Mouse (Mus musculus) left cerebral cortex, postnatal 36 days (tissue): ENCODE measurements around the gene Wfdc12. TPM values are rescaled to one million over a fixed set of nuclear protein-coding genes. Genes with fewer than 3 reads are reported as not detected.

Experiments
- DNase-seq, 2 experiments: peaks; one replicate each; pipeline ENCODE4 v3.0.0; 2021 to 2022; ENCODE audit warnings: low spot score in 2 of 2, mixed read lengths in 1 of 2
- intact Hi-C: fragments of 180-260 bp; cut with DNase I; formaldehyde crosslinking; loops from one replicate; pipeline ENCODE4 v1.15.1; 2025
- total RNA-seq, 2 experiments: library from RNA; stranded (reverse); gene quantifications; 2 replicates each; pipeline ENCODE4 v1.2.3; 2021

The Wfdc12 gene
- total RNA-seq, 2 experiments from 2014 or later = not detected

DNA sequence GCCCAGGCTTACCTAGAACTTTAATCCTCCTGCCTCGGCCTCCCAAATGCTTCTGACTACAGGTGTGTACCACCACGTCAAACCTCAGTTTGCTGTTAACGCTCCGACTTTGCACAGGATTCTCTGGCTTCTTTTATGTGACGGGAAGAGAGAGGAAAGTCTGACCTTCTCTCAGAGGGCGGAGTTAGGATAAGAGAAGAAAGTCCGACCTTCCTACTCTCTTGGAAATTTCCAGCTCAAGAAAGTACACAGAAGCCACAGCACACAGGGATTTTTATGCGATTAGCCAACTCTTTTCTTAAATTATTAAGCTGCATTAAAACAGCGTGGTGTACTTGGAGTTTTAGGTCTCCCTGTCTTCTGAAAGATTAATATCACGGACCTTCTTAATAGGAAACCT is 45.9 kb downstream of the Wfdc12 start:
- no peak for DNase-seq
- intact Hi-C loops = no loop called here

DNA sequence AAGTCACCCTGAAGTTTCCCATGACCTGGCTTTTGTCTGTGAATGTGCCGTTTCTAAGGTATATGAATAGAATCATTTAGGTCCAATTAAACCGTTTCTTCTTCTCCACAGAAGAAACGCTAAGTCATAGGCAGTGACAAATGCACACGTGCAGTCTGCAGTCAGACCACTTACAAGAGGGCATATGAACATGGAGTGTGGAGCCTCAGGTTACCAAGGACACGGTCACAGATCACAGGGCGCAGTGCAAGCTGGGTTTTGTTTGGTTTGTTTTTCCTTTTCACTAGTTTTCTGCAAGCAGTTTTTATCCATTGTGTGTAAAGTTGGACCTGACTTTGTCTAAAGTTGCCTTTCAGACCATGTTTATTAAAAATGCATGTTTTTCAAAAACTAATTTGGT is 46.4 kb downstream of the Wfdc12 start:
- intact Hi-C loops = no loop called here
- DNase-seq = no peak

DNA sequence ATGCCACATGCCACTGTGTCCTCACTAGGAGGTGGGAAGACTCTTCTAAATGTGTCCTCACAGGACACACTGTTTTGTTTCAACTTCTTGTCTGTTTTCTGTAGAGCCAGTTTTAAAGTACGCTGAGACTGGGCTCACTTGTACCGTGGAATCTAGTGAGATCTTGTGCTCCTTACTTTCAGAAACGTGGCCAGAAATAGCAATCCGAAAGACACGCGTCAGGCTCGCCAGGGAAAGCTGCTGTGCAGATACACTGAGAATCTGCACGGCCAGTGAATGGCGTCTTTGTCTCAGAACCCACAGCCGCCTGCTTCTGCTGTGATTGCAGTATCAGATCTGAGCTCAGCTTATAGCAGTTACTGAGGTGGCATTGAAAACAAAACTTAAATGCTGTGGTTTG is 48.4 kb downstream of the Wfdc12 start:
- intact Hi-C loops = no loop called here

More for the DNA sequence above, 48.4 kb downstream of the Wfdc12 start:
- peak; percentile 54 to 59 for DNase-seq

Other genes with a start within 250 kb of the Wfdc12 start
- gene Ywhab, start 195.6 kb downstream of the Wfdc12 start, total RNA-seq = 100 to 1,000 TPM; 422 to 471 TPM
- gene Pabpc1l, start 165.2 kb downstream of the Wfdc12 start, total RNA-seq = 1 to 10 TPM in 1 of 2 experiments, under 1 TPM in 1; 0.44 to 2.0 TPM
- 10 to 100 TPM; 31.1 to 39.7 TPM for gene Stk4, start 120.3 kb downstream of the Wfdc12 start, total RNA-seq
- 10 to 100 TPM; 72.6 to 72.8 TPM for gene Tomm34, start 119.4 kb downstream of the Wfdc12 start, total RNA-seq
- gene Kcns1, start 19.5 kb downstream of the Wfdc12 start, total RNA-seq = 10 to 100 TPM; 15.7 to 20.3 TPM
- not detected for gene Wfdc5, start 7.9 kb downstream of the Wfdc12 start, total RNA-seq
- gene Wfdc15a, start 9.5 kb upstream of the Wfdc12 start, total RNA-seq = not detected
- gene Wfdc15b, start 31.1 kb upstream of the Wfdc12 start, total RNA-seq = not detected
- gene Svs2, start 47.9 kb upstream of the Wfdc12 start, total RNA-seq = not detected
- gene Svs3b, start 66.0 kb upstream of the Wfdc12 start, total RNA-seq = not detected
- gene Svs4, start 87.9 kb upstream of the Wfdc12 start, total RNA-seq = not detected
- gene Svs3a, start 98.7 kb upstream of the Wfdc12 start, total RNA-seq = not detected
- not detected for gene Svs6, start 126.1 kb upstream of the Wfdc12 start, total RNA-seq
- gene Svs5, start 142.1 kb upstream of the Wfdc12 start, total RNA-seq = not detected
- 1 to 10 TPM; 1.0 to 1.5 TPM for gene Slpi, start 198.5 kb upstream of the Wfdc12 start, total RNA-seq
- gene Rbpjl, start 212.5 kb upstream of the Wfdc12 start, total RNA-seq = under 1 TPM; 0.30 to 0.34 TPM
- gene Matn4, start 214.6 kb upstream of the Wfdc12 start, total RNA-seq = 10 to 100 TPM; 11.4 to 13.0 TPM